Mouse (Mus musculus) 3134 (cell line): Measurements from ENCODE around the gene Slc6a15.
A peak's percentile ranks its signal among the peaks of the same experiment; 100 is the strongest.

Experiments
- DNase-seq: peaks from one replicate; pipeline ENCODE4 v3.0.0-alpha.2; 2011; ENCODE audit warnings: low spot score; ENCODE audit not compliant: insufficient read length; ENCODE audit errors: extremely low read depth

The Slc6a15 gene

GRCm38 (mm10) chr10:103367371-103368295 is at the start of gene Slc6a15:
Gene Slc6a15 (plus strand): TSS chr10:103367783.
- peak; percentile 70 for DNase-seq

GRCm38 (mm10) chr10:103321941-103322340 is 45.6 kb upstream of the Slc6a15 start:
- no peak for DNase-seq

DNA sequence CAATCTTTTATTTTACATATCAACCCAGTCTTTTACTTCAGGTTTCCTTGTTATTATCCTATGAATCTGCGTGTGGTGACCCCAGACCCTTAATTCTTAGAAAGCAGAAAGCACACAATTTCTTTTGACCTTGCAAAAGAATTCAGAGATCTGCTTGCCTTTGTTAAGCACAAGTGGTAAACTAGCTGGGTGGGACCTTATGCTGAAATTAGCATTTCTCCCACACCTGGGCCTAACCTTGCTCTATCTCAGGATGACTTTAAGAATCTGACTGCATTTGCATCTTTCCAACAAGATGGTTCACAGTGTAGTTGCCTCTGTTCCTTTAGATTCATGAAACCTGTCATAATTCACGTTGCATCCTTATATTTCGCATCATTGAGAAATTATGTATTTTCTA is 44.2 kb upstream of the Slc6a15 start:
- DNase-seq: no peak

DNA sequence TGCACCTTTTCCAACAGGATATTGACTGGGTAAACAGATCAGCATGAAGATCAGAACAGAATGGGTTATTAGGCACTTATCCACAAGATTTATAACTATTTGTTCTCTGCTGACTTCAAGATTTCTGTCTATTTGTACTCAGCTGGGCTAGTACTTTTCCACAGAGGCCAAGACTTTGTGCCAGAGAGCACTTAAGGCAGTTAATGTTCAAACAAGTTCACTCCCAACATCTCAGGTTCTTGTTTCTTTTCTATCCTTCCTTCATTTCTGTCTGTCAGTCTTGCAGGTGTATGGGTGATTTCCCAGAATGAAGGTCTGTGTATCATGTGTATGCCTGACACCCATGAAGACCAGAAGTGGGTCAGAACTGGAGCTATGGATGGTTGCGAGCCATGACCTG is 33.3 kb upstream of the Slc6a15 start:
- DNase-seq: no peak

DNA sequence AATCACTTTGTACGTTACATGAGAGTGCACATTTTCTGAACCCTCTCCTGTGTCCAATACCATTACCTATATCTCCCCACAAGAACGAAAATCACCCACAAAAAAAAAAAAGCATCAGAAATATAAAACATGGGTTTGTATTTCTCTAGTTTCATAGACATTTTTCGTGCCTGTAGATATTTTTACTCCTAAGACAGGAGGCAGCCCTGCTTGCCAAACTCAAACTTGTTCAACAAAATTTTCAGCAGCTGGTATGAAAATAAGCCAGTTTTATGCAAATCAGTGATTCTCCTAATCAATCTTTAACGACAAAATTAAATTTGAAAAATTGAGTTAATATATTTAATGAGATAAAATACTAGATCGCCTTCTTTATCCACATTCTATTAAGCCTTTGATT is 27.7 kb upstream of the Slc6a15 start:
- no peak for DNase-seq

DNA sequence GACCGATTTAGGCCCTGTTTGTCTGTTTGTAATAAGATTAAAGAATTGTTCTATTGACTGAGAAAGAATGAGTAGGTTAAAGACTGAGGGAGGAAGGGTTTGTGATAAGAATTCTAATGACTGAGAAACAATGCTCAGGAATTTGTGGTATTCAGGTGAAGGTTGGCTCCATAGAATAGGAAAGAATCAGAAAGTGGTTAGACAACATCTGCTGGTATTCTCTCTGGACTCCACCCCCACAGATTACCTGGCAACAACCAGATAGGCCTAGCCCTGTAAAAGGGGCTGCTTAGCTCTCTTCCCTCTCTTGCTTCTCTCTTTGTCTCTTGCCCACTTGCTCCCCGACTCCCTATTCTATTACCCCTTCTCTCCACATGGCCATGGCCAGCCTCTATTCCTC is 20.8 kb upstream of the Slc6a15 start:
- DNase-seq: no peak

DNA sequence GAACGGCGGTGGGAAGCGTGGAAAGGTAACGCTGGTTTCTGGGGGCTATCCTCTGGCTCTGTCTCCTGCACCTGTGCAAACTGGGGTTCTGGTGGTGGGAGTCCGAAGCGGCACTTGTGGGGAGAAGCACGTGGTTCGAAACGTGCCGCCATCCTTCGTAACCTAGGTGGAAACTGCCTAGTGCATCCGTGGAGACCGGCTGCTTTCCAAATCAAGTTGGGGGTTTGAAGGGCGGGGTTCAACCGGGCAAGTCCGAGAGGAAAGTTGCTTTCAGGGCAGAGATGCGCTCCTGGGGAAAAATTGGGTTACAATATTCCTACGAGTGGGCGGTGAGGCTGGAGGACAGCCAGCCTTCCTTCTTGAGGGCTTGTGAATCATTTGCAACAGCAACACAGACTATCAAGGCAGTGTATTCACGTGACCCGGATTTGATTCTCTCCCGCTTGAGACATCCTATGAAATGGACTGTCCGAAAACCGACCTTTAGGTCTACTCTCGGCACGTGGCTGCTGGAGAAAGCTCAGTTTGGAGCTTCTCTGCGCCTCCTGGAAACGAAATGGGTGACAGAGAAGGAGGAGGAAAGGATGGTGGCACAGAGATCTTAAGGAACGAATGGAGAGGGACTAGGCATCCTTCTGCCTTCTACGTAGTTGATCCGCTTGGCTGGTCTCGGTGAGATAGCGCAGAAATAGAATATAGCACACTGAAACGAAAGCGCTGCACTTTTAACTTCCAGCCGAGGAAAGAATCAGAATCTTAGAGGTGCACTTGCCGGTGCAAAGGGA is 905 bp downstream of the Slc6a15 start:
- peak; percentile 50 for DNase-seq

DNA sequence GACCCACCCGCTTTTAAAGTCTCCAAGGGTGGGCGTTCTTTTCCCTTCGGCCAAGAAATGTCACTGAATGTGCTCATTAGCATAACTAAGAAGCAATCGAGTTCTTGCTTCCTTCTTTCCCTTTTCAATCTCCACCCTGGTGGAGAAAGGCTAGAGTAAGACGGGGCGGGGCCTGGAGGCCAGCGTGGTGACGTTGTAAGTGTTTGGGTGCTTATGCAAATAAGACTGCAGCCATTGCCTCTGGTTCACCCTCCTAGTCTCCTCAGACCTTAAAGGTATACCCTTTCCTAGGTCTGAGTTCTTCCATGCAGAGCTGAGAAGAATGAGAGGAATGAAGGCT is 1.5 kb downstream of the Slc6a15 start:
- peak; percentile 58 for DNase-seq

- DNase-seq: peak; percentile 5
Measured at GRCm38 (mm10) chr10:103402171-103402570, 34.6 kb downstream of the Slc6a15 start.

DNA sequence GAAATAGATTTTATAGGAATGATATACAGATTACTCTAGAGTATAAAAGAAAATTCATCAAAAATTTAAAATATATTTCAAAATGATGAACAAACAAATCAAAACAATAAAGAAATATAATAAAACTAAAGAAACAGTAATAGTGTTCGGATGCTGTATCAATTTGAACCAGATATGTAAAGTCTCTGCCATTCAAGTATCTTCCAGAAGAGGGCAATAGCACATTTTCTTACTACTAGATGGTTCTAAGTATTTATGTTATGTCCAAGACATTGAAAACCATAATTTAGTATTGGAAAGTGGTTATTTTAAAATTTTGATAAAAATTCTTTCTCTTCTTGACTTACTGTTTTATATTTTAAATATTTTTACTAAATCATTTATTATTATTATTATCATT is 60.1 kb downstream of the Slc6a15 start:
- DNase-seq: no peak

GRCm38 (mm10) chr10:103442588-103442987 is 75.0 kb downstream of the Slc6a15 start:
- DNase-seq: no peak

GRCm38 (mm10) chr10:103443070-103443469 is 75.5 kb downstream of the Slc6a15 start:
- DNase-seq: no peak

DNA sequence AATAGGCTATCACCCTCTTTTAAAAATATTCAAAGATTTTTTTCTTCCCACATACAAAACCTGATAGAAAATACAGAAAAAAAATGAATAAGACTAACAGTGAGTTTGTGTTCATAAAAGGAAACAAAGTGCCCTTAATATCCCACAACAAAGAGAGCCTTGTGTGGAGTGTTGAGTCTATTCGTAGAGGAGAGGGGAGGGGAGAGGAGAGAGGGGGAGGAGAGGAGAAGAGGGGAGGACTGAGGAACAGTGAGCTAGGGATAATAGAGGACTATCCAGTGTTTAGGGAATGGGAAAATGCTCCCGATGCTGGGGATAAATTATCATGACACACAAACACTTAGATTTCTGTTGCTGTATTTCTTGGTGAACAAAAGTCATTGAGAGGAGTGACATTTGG is 80.8 kb downstream of the Slc6a15 start:
- no peak for DNase-seq

DNA sequence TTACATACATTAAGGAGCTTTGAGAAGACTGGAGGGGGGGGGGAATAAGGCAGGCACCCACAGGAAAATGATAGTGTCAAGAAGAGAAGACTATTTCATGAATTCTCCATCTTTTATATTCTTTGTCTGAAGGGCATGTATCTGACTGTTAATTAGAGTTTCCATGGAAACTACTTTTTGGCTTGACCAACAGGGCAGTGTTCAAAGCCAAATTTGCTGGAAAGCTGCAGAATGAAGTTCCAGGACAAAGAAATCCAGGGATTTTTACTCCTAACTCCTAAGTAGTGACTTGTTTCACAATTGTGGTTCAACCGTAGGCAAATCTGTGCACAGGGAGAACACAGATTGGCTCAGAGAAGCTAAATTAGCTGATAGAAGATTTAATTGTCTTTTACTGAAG is 90.3 kb downstream of the Slc6a15 start:
- DNase-seq: no peak
